Mouse (Mus musculus) midbrain, embryonic 13.5 days (tissue): ENCODE measurements around the gene Rell1. TPM values are rescaled to one million over a fixed set of nuclear protein-coding genes. Genes with fewer than 3 reads are reported as not detected.

Experiments
- ATAC-seq: fragments of 200-750 bp; cut with Nextera tagmentation; 2 replicates; pipeline ENCODE4 v1.8.0; 2017; ENCODE audit warnings: mild to moderate bottlenecking, moderate TSS enrichment, moderate library complexity
- H3K27ac ChIP-seq: fragments of 300-500 bp; sonication (generic); 2 replicates; pipeline ENCODE4 v1.5.1; 2015; ENCODE audit warnings: inconsistent platforms, mild to moderate bottlenecking, moderate library complexity
- H3K27me3 ChIP-seq: fragments of 300-500 bp; sonication (generic); 2 replicates; pipeline ENCODE4 v1.6.1; 2015; ENCODE audit warnings: mild to moderate bottlenecking, inconsistent platforms
- H3K36me3 ChIP-seq: fragments of 300-500 bp; sonication (generic); 2 replicates; pipeline ENCODE4 v1.6.1; 2015; ENCODE audit warnings: mild to moderate bottlenecking, inconsistent platforms
- H3K4me1 ChIP-seq: fragments of 300-500 bp; sonication (generic); replicated peaks from 2 replicates; pipeline ENCODE4 v1.6.1; 2015; ENCODE audit warnings: inconsistent platforms
- H3K4me2 ChIP-seq: fragments of 300-500 bp; sonication (generic); replicated peaks from 2 replicates; pipeline ENCODE4 v1.6.1; 2015; ENCODE audit warnings: moderate library complexity, mild to moderate bottlenecking, inconsistent platforms
- H3K4me3 ChIP-seq: fragments of 300-500 bp; sonication (generic); replicated peaks from 2 replicates; pipeline ENCODE4 v1.5.1; 2015; ENCODE audit warnings: mild to moderate bottlenecking, inconsistent platforms
- H3K9ac ChIP-seq: fragments of 300-500 bp; sonication (generic); replicated peaks from 2 replicates; pipeline ENCODE4 v1.6.1; 2015; ENCODE audit warnings: mild to moderate bottlenecking, inconsistent platforms
- H3K9me3 ChIP-seq: fragments of 300-500 bp; sonication (generic); 2 replicates; pipeline ENCODE4 v1.6.1; 2016; ENCODE audit warnings: mild to moderate bottlenecking, inconsistent platforms
- WGBS: fragments of 180-500 bp; shearing (Covaris S2); methylation state at CpG from one replicate; pipeline ENCODE4 v1.1.7; 2015; 5-methylcytosine and 5-hydroxymethylcytosine counted together
- polyA plus RNA-seq: library from polyadenylated mRNA; unstranded; fragments of >200 nt; fragmentation: Nextera tagmentation; extraction: Ambion mirVana; gene quantifications from 2 replicates; pipeline ENCODE4 v1.2.1, GENCODE M21; 2015

The Rell1 gene
- 9.5 and 10.2 TPM in 2 replicates for polyA plus RNA-seq

- peak within 1 kb of the TSS; percentile 72 for H3K4me3 ChIP-seq
- H3K4me1 ChIP-seq, result peaks cover 17% of the 10 kb centered on the region
- H3K9ac ChIP-seq, result peak within 1 kb of the TSS; percentile 76
- H3K9me3 ChIP-seq, result no peaks in the 10 kb centered on the region
- peak within 1 kb of the TSS; percentile 44; the same call in 1 of the 2 replicates for H3K27ac ChIP-seq
- H3K4me2 ChIP-seq, result peak within 1 kb of the TSS; percentile 88
- 1% methylated on average over 76 of the region's 85 CpGs for WGBS
- H3K36me3 ChIP-seq, result no peaks in the 10 kb centered on the region
- peak; percentile 98 for ATAC-seq
- H3K27me3 ChIP-seq, result no peaks in the 10 kb centered on the region; the same call in 1 of the 2 replicates
Observed at GRCm38 (mm10) chr5:63968443-63969415, at the start of gene Rell1. Gene Rell1 (minus strand): TSS chr5:63968897.

GRCm38 (mm10) chr5:64012596-64013366, 44.1 kb upstream of the Rell1 start:
- no peak overlapping the region for H3K4me3 ChIP-seq
- WGBS, result 78% methylated on average over 12 of the region's 13 CpGs
- no peak for ATAC-seq
- H3K27me3 ChIP-seq, result no peaks in the 10 kb centered on the region
- H3K36me3 ChIP-seq, result no peaks in the 10 kb centered on the region
- no peaks in the 10 kb centered on the region for H3K4me1 ChIP-seq
- H3K9ac ChIP-seq, result no peak overlapping the region
- peaks cover 4% of the 10 kb centered on the region; the same call in 1 of the 2 replicates for H3K9me3 ChIP-seq
- H3K4me2 ChIP-seq, result no peak overlapping the region
- H3K27ac ChIP-seq, result no peak overlapping the region

GRCm38 (mm10) chr5:64006548-64006947, 37.9 kb upstream of the Rell1 start:
- Histone ChIP-seq H3K4me1 (no peaks in the 10 kb centered on the region), H3K36me3 (no peaks in the 10 kb centered on the region), H3K27ac (no peak overlapping the region), H3K9me3 (no peaks in the 10 kb centered on the region), H3K9ac (no peak overlapping the region), H3K4me2 (no peak overlapping the region), H3K4me3 (no peak overlapping the region), H3K27me3 (no peaks in the 10 kb centered on the region)
- 90% methylated on average over 4 of the region's 4 CpGs for WGBS
- no peak for ATAC-seq

GRCm38 (mm10) chr5:64003302-64003701, 34.6 kb upstream of the Rell1 start:
- ATAC-seq, result no peak
- Histone ChIP-seq H3K4me1 (no peaks in the 10 kb centered on the region), H3K4me3 (no peak overlapping the region), H3K27ac (no peak overlapping the region), H3K9ac (no peak overlapping the region), H3K4me2 (no peak overlapping the region), H3K27me3 (no peaks in the 10 kb centered on the region), H3K36me3 (no peaks in the 10 kb centered on the region), H3K9me3 (no peaks in the 10 kb centered on the region)
- 92% methylated on average over 8 of the region's 8 CpGs for WGBS

- H3K36me3 ChIP-seq, result no peaks in the 10 kb centered on the region
- H3K9ac ChIP-seq, result no peak overlapping the region
- H3K27ac ChIP-seq, result no peak overlapping the region
- no peak for ATAC-seq
- no peak overlapping the region for H3K4me3 ChIP-seq
- no peaks in the 10 kb centered on the region for H3K27me3 ChIP-seq
- H3K4me2 ChIP-seq, result no peak overlapping the region
- no peaks in the 10 kb centered on the region for H3K9me3 ChIP-seq
- H3K4me1 ChIP-seq, result peaks cover 5% of the 10 kb centered on the region
- WGBS, result 19% methylated on average over 3 of the region's 3 CpGs
Observed at GRCm38 (mm10) chr5:63993865-63994264, 25.2 kb upstream of the Rell1 start.

GRCm38 (mm10) chr5:63990675-63991074, 22.0 kb upstream of the Rell1 start:
- Histone ChIP-seq H3K4me3 (no peak overlapping the region), H3K27ac (no peak overlapping the region), H3K4me1 (peaks cover 5% of the 10 kb centered on the region), H3K27me3 (no peaks in the 10 kb centered on the region), H3K36me3 (no peaks in the 10 kb centered on the region), H3K9me3 (no peaks in the 10 kb centered on the region), H3K9ac (no peak overlapping the region), H3K4me2 (no peak overlapping the region)
- 91% methylated on average over 3 of the region's 3 CpGs for WGBS
- no peak for ATAC-seq

GRCm38 (mm10) chr5:63986337-63986736, 17.6 kb upstream of the Rell1 start:
- Histone ChIP-seq H3K27me3 (no peaks in the 10 kb centered on the region), H3K9ac (no peak overlapping the region), H3K4me1 (no peaks in the 10 kb centered on the region), H3K9me3 (no peaks in the 10 kb centered on the region), H3K4me3 (no peak overlapping the region), H3K4me2 (no peak overlapping the region), H3K36me3 (no peaks in the 10 kb centered on the region), H3K27ac (no peak overlapping the region)
- WGBS, result 87% methylated on average over 6 of the region's 6 CpGs
- ATAC-seq, result no peak

- no peaks in the 10 kb centered on the region for H3K27me3 ChIP-seq
- no peak overlapping the region for H3K4me2 ChIP-seq
- no peak overlapping the region for H3K9ac ChIP-seq
- H3K27ac ChIP-seq, result no peak overlapping the region
- H3K36me3 ChIP-seq, result no peaks in the 10 kb centered on the region
- 72% methylated on average over 11 of the region's 11 CpGs for WGBS
- no peaks in the 10 kb centered on the region for H3K9me3 ChIP-seq
- ATAC-seq, result no peak
- H3K4me3 ChIP-seq, result no peak overlapping the region
- no peaks in the 10 kb centered on the region for H3K4me1 ChIP-seq
Observed at GRCm38 (mm10) chr5:63982296-63982695, 13.6 kb upstream of the Rell1 start.

GRCm38 (mm10) chr5:63970991-63971390, 2.3 kb upstream of the Rell1 start:
- H3K27me3 ChIP-seq, result no peaks in the 10 kb centered on the region; the same call in 1 of the 2 replicates
- H3K4me2 ChIP-seq, result no peak overlapping the region
- H3K4me1 ChIP-seq, result peaks cover 17% of the 10 kb centered on the region
- WGBS, result 32% methylated on average over 2 of the region's 2 CpGs
- no peaks in the 10 kb centered on the region for H3K9me3 ChIP-seq
- no peaks in the 10 kb centered on the region for H3K36me3 ChIP-seq
- no peak for ATAC-seq
- no peak overlapping the region for H3K9ac ChIP-seq
- no peak overlapping the region for H3K4me3 ChIP-seq
- H3K27ac ChIP-seq, result no peak overlapping the region

- Histone ChIP-seq H3K36me3 (no peaks in the 10 kb centered on the region), H3K4me3 (no peak overlapping the region), H3K9ac (no peak overlapping the region), H3K9me3 (no peaks in the 10 kb centered on the region), H3K4me2 (no peak overlapping the region), H3K4me1 (peaks cover 17% of the 10 kb centered on the region), H3K27ac (no peak overlapping the region), H3K27me3 (no peaks in the 10 kb centered on the region; the same call in 1 of the 2 replicates)
- no peak for ATAC-seq
- WGBS, result 12% methylated on average over 7 of the region's 7 CpGs
Observed at GRCm38 (mm10) chr5:63970281-63970732, 1.6 kb upstream of the Rell1 start.

- no peak for ATAC-seq
Observed at GRCm38 (mm10) chr5:63969476-63970112, 897 bp upstream of the Rell1 start.

More at GRCm38 (mm10) chr5:63969476-63970112, 897 bp upstream of the Rell1 start:
- H3K36me3 ChIP-seq, result no peaks in the 10 kb centered on the region
- H3K9ac ChIP-seq, result no peak overlapping the region
- H3K4me1 ChIP-seq, result peaks cover 17% of the 10 kb centered on the region
- H3K4me3 ChIP-seq, result peak overlapping the region; percentile 72; the same call in 1 of the 2 replicates
- no peak overlapping the region for H3K27ac ChIP-seq
- H3K27me3 ChIP-seq, result no peaks in the 10 kb centered on the region; the same call in 1 of the 2 replicates
- H3K9me3 ChIP-seq, result no peaks in the 10 kb centered on the region
- WGBS, result 31% methylated on average over 5 of the region's 5 CpGs
- H3K4me2 ChIP-seq, result peak overlapping the region; percentile 88
